Mouse (Mus musculus): ENCODE data around the gene Mmp2. TPM values are rescaled to one million over a fixed set of nuclear protein-coding genes. Genes with fewer than 3 reads are reported as not detected.
"Not testable (repeated sequence)": the region's sequence is repeated elsewhere in the genome, so short reads cannot be mapped to it uniquely, and the experiment has no call there.

Mmp2 gene
- total RNA-seq, 2 experiments from 2014 or later = not detected

DNA sequence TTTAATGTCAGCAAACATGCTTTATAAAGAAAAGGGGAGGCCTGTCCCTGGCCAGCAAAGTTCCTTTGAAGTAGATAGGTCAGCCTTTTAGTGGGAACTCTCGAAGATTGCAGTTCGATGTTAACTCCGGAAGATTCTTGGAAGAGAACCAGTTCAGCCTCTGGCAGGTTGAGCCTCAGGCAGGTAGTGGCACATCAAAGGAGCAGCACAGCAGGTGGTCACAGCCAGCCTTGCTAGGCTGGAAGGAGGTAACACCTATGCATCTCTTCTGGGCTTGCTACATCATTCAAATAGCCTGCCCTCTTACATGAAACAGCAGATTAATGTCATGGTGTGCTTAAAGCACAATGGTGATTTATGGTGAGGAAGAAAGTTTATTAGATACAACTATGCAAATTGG is 65.1 kb downstream of the Mmp2 start:
- not testable (repeated sequence) for ATAC-seq (ENCODE audit: poor library complexity, severe bottlenecking)

DNA sequence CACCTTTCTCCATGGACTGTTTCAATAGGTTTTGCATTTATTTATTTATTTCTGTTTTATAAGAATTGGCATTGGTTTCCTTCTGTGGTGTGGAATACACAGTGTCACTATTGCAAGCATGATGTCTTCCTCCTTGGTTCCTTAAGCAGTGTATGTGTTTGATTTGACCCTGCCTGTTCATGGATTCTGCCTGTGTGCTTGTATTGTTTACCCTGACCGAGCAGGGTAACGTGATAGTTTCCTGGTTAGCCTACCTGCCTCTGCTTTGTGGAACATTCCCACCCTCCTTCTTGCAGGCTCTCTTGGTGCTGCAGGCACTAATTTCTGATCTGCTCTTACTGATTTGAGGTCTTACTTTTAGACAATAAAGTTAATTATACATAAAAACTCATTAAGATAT is 66.8 kb downstream of the Mmp2 start:
- ATAC-seq (ENCODE audit: poor library complexity, severe bottlenecking) = no peak

GRCm38 (mm10) chr8:92895053-92895452 is 68.0 kb downstream of the Mmp2 start:
- no peak for ATAC-seq (ENCODE audit: poor library complexity, severe bottlenecking)

GRCm38 (mm10) chr8:92896056-92896455 is 69.0 kb downstream of the Mmp2 start:
- ATAC-seq (ENCODE audit: poor library complexity, severe bottlenecking) = no peak

DNA sequence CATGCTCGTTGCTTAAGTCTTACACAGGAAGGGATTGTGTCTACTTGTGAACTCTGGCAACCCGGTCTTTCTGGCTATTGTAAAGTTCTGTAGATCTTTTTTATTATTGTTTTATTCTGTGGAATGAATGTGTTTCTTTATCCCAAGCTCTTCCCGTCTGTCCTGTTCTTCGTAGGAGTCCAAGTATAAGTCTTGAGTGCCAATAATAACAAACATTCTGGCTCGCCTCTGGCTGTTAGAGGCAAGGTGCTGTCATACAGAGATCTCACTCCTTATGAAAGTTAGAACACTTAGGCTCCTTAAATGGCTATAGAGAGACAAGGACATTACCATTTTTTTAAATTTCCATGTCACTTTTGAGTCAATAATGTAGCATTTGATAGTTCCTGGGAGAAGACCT is 69.5 kb downstream of the Mmp2 start:
- no peak for ATAC-seq (ENCODE audit: poor library complexity, severe bottlenecking)

DNA sequence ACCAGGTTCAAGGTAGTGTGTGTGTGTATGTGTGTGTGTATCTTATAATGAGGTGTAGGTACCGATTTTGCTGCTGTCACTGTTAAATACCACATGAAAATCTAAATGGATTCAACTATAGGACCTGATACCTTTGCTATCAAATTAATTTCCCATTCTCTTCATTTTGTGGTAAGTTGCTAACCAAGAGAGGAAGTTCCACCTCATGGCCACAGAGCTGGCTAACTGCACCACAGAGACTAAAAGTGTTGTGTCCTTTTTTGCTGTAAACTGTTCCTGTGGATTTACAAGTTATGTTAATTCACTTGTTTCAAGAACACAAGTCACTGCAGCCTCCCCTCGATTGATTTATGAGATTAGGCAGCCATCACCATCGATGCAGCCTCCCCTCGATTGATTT is 70.7 kb downstream of the Mmp2 start:
- ATAC-seq (ENCODE audit: poor library complexity, severe bottlenecking) = no peak

GRCm38 (mm10) chr8:92899590-92899989 is 72.5 kb downstream of the Mmp2 start:
- ATAC-seq (ENCODE audit: poor library complexity, severe bottlenecking) = no peak

GRCm38 (mm10) chr8:92901107-92901506 is 74.0 kb downstream of the Mmp2 start, which contains the start of gene Capns2:
Gene Capns2 (plus strand): TSS chr8:92901407.
- ATAC-seq (ENCODE audit: poor library complexity, severe bottlenecking) = no peak

DNA sequence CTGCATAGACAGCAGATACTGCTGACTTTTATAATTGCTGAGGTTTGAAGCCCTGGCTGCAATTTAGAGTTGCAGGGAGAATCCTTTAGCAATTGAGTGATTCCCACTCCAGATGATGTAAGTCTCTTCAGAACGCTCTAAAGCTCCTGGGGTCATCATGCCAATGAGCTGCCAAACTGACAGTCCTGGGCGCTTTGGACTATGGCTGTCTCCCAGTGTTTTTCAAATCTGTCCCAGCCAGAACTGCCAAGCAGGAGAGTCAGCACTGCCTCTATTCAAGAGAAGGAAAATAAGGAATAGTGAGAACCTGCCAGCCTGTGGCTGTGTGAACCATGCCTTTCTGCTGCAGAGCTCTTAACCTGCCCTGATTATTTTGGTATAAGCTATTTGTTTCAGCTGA is 75.9 kb downstream of the Mmp2 start:
- ATAC-seq (ENCODE audit: poor library complexity, severe bottlenecking) = no peak

Other genes starting within 250 kb of the Mmp2 start
- gene Irx6, start 153.0 kb upstream of the Mmp2 start, total RNA-seq (2015) = not detected in 2 replicates
- not detected in 2 replicates for gene Irx6, start 153.0 kb upstream of the Mmp2 start, total RNA-seq (2017)
- 37.9 and 43.7 TPM in 2 replicates for gene Lpcat2, start 28.0 kb downstream of the Mmp2 start, total RNA-seq (2015)
- gene Lpcat2, start 28.0 kb downstream of the Mmp2 start, total RNA-seq (2017) = 32.1 and 39.6 TPM in 2 replicates
- 1.1 and 1.6 TPM in 2 replicates for gene Capns2, start 74.1 kb downstream of the Mmp2 start, total RNA-seq (2015)
- 1.5 and 2.0 TPM in 2 replicates for gene Capns2, start 74.1 kb downstream of the Mmp2 start, total RNA-seq (2017)
- not detected in 2 replicates for gene Slc6a2, start 132.8 kb downstream of the Mmp2 start, total RNA-seq (2015)
- gene Slc6a2, start 132.8 kb downstream of the Mmp2 start, total RNA-seq (2017) = not detected in 2 replicates
- not detected in 2 replicates for gene Ces1a, start 220.9 kb downstream of the Mmp2 start, total RNA-seq (2015)
- not detected in 2 replicates for gene Ces1a, start 220.9 kb downstream of the Mmp2 start, total RNA-seq (2017)